Mouse (Mus musculus) liver, embryonic 16.5 days (tissue): ENCODE measurements around the gene Adamts7. TPM values are rescaled to one million over a fixed set of nuclear protein-coding genes. Genes with fewer than 3 reads are reported as not detected.

ENCODE experiments used
- ATAC-seq: fragments of 200-750 bp; cut with Nextera tagmentation; 2 replicates; pipeline ENCODE4 v1.8.0; 2017; ENCODE audit warnings: low read depth, mild to moderate bottlenecking, moderate number of reproducible peaks, moderate library complexity
- H3K27ac ChIP-seq: fragments of 300-500 bp; sonication (generic); 2 replicates; pipeline ENCODE4 v1.5.1; 2014; ENCODE audit warnings: mild to moderate bottlenecking, low read length
- H3K27me3 ChIP-seq: fragments of 300-500 bp; sonication (generic); 2 replicates; pipeline ENCODE4 v1.6.1; 2014; ENCODE audit warnings: low read depth, low read length, mixed read lengths; ENCODE audit not compliant: control insufficient read depth, insufficient read depth
- H3K36me3 ChIP-seq: fragments of 300-500 bp; sonication (generic); 2 replicates; pipeline ENCODE4 v1.6.1; 2014; ENCODE audit warnings: mild to moderate bottlenecking; ENCODE audit not compliant: control insufficient read depth, insufficient read depth
- H3K4me1 ChIP-seq: fragments of 300-500 bp; sonication (generic); 2 replicates; pipeline ENCODE4 v1.6.1; 2014; ENCODE audit warnings: low read depth, low read length, mixed read lengths; ENCODE audit not compliant: control insufficient read depth
- H3K4me2 ChIP-seq: fragments of 300-500 bp; sonication (generic); 2 replicates; pipeline ENCODE4 v1.6.1; 2014; ENCODE audit warnings: low read depth, low read length, mixed read lengths
- H3K4me3 ChIP-seq: fragments of 300-500 bp; sonication (generic); 2 replicates; pipeline ENCODE4 v1.5.1; 2014; ENCODE audit warnings: low read depth, mild to moderate bottlenecking, low read length
- H3K9ac ChIP-seq: fragments of 300-500 bp; sonication (generic); 2 replicates; pipeline ENCODE4 v1.6.1; 2014; ENCODE audit warnings: low read depth, low read length
- H3K9me3 ChIP-seq: fragments of 300-500 bp; sonication (generic); replicated peaks from 2 replicates; pipeline ENCODE4 v1.6.1; 2016; ENCODE audit warnings: low read length; ENCODE audit not compliant: control insufficient read depth
- WGBS: fragments of 180-500 bp; shearing (Covaris S2); extraction: QIAGEN DNeasy Blood & Tissue Kit; methylation state at CpG from one replicate; pipeline ENCODE4 v1.1.7; 2014; ENCODE audit not compliant: insufficient replicate concordance; 5-methylcytosine and 5-hydroxymethylcytosine counted together
- polyA plus RNA-seq: library from polyadenylated mRNA; unstranded; fragments of >200 nt; fragmentation: Nextera tagmentation; extraction: Ambion mirVana; gene quantifications from 2 replicates; pipeline ENCODE4 v1.2.1, GENCODE M21; 2015

Gene Adamts7
- polyA plus RNA-seq, 1 experiment from 2014 or later = 0.90 TPM

DNA sequence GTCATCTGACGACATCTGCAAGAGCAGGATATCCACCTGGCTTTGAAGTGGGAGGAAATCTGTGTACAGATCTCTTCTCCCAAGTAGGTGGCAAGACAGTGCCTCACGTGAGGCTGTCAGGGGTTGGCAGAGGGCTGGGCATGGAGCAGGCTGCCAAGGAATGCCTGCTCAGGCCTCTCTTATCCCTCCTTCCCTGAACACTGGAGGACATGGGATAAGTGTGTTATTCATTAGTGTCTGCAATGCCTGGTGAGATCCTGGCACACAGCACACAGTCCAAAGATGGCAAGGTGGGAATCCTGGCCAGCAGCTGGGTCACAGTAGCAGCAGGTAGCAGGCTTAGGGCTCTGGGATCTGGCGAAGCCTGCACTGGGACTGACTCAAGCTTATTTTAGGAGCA is 50.3 kb downstream of the Adamts7 start:
- WGBS = 75% methylated on average over 3 of the region's 3 CpGs
- H3K27me3 ChIP-seq = no peaks in the 10 kb centered on the region
- no peak for ATAC-seq
- H3K4me1 ChIP-seq = no peaks in the 10 kb centered on the region; the same call in 1 of the 2 replicates
- H3K27ac ChIP-seq = no peak overlapping the region
- no peak overlapping the region for H3K9ac ChIP-seq
- peaks cover 53% of the 10 kb centered on the region for H3K36me3 ChIP-seq
- no peak overlapping the region for H3K4me2 ChIP-seq
- no peak overlapping the region for H3K4me3 ChIP-seq
- no peaks in the 10 kb centered on the region for H3K9me3 ChIP-seq

DNA sequence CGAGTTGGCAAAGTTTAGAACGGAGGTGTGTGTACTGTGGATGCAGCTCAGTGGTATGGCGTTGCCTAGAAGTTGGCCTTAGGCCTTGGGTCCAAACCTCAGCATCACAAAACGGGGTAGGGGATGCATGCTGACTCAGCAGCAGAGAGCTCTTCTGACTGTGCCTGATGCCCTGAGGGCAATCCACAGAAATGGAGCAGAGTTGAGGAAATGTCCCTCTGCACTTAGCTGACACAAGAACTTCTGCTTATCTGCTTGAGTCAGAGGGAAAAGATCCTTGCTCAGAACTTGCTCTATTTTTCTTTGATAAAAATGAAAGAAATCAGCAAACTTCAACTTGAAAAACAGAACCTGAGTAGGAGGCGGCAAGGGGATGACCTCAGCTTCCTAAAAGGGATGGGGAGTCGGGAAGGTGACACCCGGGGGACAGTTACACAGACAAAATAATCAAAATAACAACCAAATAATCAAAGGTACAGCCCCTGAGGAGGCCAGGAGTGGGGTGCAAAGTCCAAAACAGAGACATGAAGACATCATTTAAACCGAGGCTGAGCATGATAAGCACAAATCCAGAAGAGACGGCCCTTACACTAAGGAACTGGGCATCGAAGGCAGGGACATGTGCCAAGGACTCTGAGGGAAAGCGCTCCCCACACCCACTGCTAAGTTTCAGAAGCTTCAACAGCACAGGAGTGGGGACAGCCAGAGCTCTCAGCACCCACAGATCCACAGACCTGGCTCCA is 53.6 kb downstream of the Adamts7 start:
- H3K4me1 ChIP-seq = no peaks in the 10 kb centered on the region; the same call in 1 of the 2 replicates
- 72% methylated on average over 11 of the region's 11 CpGs for WGBS
- H3K4me2 ChIP-seq = no peak overlapping the region
- no peaks in the 10 kb centered on the region for H3K9me3 ChIP-seq
- no peak overlapping the region for H3K4me3 ChIP-seq
- no peaks in the 10 kb centered on the region for H3K27me3 ChIP-seq
- no peak for ATAC-seq
- peaks cover 68% of the 10 kb centered on the region for H3K36me3 ChIP-seq
- H3K9ac ChIP-seq = no peak overlapping the region
- H3K27ac ChIP-seq = no peak overlapping the region

DNA sequence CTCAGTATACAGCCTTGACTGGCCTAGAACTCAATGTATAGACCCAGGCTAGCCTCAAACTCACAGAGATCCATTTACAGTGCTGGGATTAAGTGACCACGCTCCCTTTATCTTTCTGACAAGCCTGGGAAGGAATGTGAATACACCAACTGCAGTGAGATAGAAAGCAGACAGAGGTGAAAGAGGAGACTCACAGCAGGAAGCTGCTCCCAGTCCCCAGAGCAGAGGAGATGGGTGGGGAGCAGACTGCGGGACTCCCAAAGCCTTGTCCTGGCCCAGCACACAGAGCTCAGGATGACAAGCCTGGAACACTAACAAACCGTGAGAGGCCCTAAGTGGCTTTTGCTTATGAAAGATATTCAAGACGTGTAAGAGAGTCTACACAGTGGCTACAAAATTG is 54.6 kb downstream of the Adamts7 start:
- 74% methylated on average over 4 of the region's 4 CpGs for WGBS
- Histone ChIP-seq H3K4me3 (no peak overlapping the region), H3K9me3 (no peaks in the 10 kb centered on the region), H3K9ac (no peak overlapping the region), H3K27ac (0 out of 2 replicates have a peak overlapping the region, but pooled peaks have one; percentile 4), H3K36me3 (peaks cover 73% of the 10 kb centered on the region), H3K4me1 (no peaks in the 10 kb centered on the region; the same call in 1 of the 2 replicates), H3K4me2 (no peak overlapping the region), H3K27me3 (no peaks in the 10 kb centered on the region)
- ATAC-seq = no peak

DNA sequence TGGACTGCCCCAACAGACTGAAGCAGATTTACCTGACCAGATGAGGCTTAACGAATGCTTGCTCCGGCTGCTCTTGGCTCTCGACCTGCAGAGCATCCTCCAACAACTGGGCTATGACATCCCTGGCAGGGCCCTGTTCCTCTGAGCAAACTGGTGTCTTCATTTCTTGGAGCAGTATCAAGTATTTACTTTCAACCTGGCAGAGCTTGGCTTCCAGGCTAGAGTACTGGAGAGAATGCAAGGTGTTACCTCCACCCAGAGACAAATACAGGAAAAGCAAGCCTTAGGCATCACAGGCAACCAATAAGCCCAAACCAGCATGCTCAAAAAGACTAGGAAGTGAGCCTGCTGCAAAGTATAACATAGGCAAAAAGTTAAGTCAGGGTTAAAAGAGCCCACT is 59.4 kb downstream of the Adamts7 start:
- H3K36me3 ChIP-seq = peaks cover 78% of the 10 kb centered on the region
- WGBS = 81% methylated on average over 3 of the region's 3 CpGs
- no peak for ATAC-seq
- H3K27ac ChIP-seq = no peak overlapping the region
- H3K9ac ChIP-seq = no peak overlapping the region
- no peak overlapping the region for H3K4me3 ChIP-seq
- no peaks in the 10 kb centered on the region for H3K27me3 ChIP-seq
- peaks cover 8% of the 10 kb centered on the region; the same call in 1 of the 2 replicates for H3K4me1 ChIP-seq
- no peak overlapping the region for H3K4me2 ChIP-seq
- no peaks in the 10 kb centered on the region for H3K9me3 ChIP-seq

DNA sequence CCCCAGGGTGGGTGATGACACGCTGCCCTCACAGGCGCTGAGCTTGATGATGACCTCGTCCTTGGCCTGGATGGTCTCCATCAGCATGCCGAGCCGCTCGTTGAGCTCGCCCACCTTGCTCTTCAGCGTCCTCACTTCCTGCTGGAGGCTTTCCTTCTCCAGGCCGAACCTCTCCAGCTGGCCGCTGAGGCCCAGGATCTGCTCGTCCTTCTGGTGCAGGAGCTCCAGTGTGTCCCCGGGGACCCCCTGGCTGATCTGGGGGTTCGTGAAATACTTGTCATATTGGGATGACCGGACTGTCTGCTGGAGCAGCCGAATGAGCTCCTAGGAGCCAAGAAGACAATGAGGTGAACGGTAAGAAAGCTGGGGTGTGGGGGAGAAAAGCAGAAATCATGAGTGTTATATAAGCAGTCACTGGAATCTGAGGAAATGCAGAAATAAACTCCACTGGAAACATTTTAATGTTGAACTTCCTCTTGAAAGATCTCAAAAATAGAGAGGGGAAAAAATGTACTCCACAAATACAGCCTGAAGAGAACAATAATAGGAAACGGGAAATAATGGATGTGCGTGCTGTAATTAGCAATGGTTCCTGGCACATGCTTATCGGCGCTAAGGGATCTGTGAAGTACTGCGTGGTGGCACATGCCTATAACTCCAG is 63.3 kb downstream of the Adamts7 start:
- H3K36me3 ChIP-seq = peaks cover 51% of the 10 kb centered on the region

DNA sequence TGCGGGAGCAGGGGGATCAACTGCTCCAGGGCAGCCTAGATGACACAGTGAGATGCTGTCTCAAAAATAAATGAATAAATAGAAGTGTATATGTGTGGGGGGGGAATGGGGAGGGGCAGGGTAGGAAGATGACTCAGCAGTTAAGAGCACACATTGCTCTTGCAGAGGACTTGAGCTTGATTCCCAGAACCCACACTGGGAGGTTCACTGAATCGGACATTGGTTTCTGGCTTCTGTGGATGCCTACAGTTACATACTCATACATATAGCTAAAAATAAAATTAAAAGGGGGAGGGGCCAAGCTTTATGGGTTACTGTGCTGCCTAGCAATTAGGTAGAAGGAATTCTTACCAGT is 63.9 kb downstream of the Adamts7 start:
- H3K4me3 ChIP-seq = no peak overlapping the region
- H3K9ac ChIP-seq = no peak overlapping the region
- H3K9me3 ChIP-seq = no peaks in the 10 kb centered on the region
- WGBS = 82% methylated on average over 2 of the region's 2 CpGs
- H3K27ac ChIP-seq = peak overlapping the region; percentile 31; the same call in 1 of the 2 replicates
- H3K36me3 ChIP-seq = peaks cover 51% of the 10 kb centered on the region
- peaks cover 8% of the 10 kb centered on the region; the same call in 1 of the 2 replicates for H3K4me1 ChIP-seq
- H3K27me3 ChIP-seq = no peaks in the 10 kb centered on the region
- no peak overlapping the region for H3K4me2 ChIP-seq
- ATAC-seq = peak; percentile 22; the same call in 1 of the 2 replicates

More for the DNA sequence above, 63.3 kb downstream of the Adamts7 start:
- H3K4me1 ChIP-seq = peaks cover 8% of the 10 kb centered on the region; the same call in 1 of the 2 replicates
- H3K4me2 ChIP-seq = no peak overlapping the region
- peak overlapping the region; percentile 37; the same call in 1 of the 2 replicates for H3K27ac ChIP-seq
- no peaks in the 10 kb centered on the region for H3K9me3 ChIP-seq
- WGBS = 82% methylated on average over 21 of the region's 21 CpGs
- ATAC-seq = no peak
- H3K9ac ChIP-seq = no peak overlapping the region
- H3K4me3 ChIP-seq = no peak overlapping the region
- no peaks in the 10 kb centered on the region for H3K27me3 ChIP-seq

DNA sequence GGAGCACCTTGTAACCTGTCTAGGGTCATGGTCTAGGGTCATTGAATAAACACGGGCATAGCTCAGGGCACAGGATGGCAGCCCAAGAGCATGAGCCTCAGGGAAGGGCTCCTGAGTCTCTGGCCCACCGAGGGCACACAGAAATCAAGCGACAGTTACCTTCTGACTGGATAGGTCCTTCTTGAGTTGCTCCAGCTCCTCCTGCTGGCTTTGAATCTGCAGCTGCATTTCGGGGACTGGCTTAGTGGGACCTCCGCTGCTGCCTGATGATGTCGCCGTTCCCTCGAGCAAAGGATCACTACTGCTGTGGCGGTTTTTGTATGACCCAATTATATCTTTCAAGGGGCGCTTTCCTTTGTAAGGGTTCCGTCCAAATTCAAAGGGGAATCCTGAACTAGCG is 64.3 kb downstream of the Adamts7 start:
- Histone ChIP-seq H3K4me2 (no peak overlapping the region), H3K36me3 (peaks cover 46% of the 10 kb centered on the region), H3K27me3 (no peaks in the 10 kb centered on the region), H3K9me3 (no peaks in the 10 kb centered on the region), H3K27ac (no peak overlapping the region), H3K4me3 (no peak overlapping the region), H3K9ac (no peak overlapping the region), H3K4me1 (peaks cover 11% of the 10 kb centered on the region)
- 85% methylated on average over 12 of the region's 12 CpGs for WGBS
- no peak; the same call in 1 of the 2 replicates for ATAC-seq

DNA sequence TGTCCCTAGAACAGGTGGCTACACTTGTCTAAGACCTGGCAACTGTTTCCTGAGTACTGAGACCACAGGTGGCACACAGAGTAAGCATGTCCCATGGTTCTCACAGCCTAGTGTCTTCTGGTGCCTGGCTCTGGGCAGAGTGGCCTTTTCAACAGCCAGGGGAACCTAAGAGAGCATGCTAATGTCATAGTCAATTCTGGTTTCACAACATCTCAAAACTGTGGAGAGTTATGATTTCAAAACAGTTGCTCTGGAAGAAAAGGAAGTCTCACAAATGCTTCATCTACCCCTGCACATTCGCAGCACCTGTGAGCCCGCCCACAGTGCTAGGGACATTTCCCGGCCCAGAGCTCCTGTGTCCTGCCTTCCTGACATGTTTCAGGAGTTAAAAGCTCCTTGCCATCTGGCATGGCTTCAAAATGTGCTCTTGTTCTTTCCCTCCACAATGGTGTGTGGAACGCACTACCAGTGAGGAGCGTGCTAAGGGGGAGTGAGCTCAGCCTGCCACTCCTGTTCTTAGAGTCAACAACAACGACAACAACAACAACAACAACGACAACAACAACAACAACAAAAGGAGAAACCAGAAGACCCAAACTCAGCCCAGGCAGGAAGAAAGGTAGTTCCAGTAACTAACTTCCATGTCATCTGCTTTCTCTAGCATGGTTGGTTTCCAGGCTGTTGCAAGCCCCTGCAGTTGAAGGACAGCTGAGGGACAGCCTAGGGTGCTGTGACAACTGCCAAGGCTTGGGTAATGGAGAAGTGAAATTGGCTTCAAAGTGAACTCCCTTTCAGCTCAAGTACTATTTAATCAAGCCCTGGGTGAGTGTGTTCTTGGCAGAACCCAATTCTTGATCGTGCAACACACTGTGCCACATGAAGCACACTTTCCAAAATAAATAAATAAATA is 70.2 kb downstream of the Adamts7 start:
- H3K9me3 ChIP-seq = no peaks in the 10 kb centered on the region
- no peak for ATAC-seq
- WGBS = 75% methylated on average over 8 of the region's 8 CpGs
- H3K27ac ChIP-seq = peak overlapping the region; percentile 71
- no peak overlapping the region for H3K4me3 ChIP-seq
- H3K27me3 ChIP-seq = no peaks in the 10 kb centered on the region
- H3K9ac ChIP-seq = no peak overlapping the region
- peaks cover 2% of the 10 kb centered on the region; the same call in 1 of the 2 replicates for H3K36me3 ChIP-seq
- no peak overlapping the region for H3K4me2 ChIP-seq
- peaks cover 56% of the 10 kb centered on the region for H3K4me1 ChIP-seq
